Mouse (Mus musculus) urinary bladder, postnatal 36 days (tissue): ENCODE data around the gene Asap3.

ENCODE experiments used
- DNase-seq, 2 experiments: peaks; one replicate each; pipeline ENCODE4 v3.0.0; 2022; ENCODE audit warnings: low spot score in 2 of 2, mixed read lengths in 1 of 2

Asap3 gene

DNA sequence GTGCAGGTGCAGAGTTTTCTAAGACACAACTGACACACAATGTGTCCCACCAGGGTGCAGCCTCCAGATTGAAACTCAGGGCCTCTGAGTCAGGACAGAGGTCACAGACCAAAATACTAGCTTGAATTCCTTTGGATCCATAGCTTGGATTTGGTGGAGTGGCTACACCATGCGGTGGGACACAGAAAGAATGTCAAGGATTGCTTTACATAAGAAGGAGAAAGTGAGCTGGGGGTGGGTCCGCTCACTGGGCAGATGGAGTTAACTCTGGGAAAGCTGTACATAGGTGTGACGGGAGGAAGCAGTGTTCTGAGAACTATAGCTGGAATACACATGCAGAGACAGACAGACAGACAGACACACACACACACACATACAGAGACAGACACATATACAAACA, 53.8 kb downstream of the Asap3 start:
- no peak for DNase-seq

DNA sequence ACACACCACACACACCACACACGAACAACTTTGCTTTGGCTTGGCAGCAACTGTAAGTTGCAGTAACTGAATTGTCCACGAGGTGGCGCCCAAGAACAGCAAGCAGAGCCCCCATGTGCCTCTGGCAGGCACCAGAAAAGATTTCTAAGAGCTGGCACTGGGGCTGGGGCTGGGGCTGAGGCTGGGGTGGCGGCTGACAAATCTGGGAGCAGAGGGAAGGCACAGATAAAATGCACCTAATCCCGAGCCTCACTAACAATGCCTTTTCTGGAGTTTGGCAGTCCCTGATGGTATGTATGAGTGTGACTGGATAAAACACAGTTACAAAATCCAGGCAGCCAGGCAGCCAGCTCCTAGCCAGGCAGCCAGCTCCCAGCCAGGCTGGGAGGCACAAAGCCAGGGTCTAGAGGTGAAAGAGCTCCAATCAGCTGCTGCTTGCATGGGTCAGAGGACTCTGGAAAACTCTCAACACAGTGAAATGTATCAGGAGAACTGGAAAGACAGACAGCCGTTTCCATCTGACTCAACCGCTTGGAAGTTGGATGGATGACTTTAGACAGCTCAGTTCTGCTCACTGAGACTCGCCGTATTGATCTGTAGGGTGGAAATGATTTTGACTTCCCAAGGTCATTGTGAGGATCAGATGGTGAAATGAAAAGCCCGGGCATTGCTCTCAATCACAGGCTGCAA, 54.5 kb downstream of the Asap3 start:
- peak; percentile 61 to 76 for DNase-seq

DNA sequence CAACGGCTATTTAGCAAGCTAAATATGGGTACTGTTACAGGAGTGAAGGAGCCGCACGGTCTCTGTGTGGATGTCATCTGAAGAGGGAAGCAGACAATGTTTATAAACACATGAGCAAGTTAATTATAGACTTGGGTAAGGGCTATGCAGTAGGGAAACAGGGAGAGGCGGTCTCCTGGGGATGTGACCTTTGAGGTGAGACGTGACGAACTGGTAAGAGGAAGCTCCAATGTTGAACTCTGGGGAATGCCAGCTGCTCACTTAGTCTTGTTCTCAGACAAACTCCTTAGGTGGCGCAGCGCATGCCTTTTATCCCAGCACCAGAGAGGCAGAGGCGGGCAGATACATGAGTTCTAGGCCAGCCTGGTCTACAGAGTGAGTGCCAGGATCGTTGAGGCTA, 55.7 kb downstream of the Asap3 start:
- no peak for DNase-seq

DNA sequence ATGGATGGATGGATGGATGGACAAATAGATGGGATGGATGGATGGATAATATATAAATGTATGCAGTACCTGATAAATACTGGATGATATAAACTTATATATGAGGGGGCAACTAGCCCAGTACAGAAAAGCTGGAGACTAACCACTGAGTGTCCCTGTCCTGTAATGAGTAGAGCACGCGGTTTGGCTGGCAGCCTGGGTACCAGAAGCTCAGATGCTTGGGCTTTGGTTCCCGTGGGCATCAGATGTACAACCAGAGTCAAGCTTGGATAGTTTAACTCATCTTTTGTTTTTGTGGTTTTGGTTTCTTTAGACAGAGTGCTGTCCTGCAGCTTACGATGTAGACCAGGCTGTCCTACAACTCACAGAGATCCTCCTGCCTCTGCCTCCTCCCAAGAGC, 57.4 kb downstream of the Asap3 start:
- DNase-seq = no peak

DNA sequence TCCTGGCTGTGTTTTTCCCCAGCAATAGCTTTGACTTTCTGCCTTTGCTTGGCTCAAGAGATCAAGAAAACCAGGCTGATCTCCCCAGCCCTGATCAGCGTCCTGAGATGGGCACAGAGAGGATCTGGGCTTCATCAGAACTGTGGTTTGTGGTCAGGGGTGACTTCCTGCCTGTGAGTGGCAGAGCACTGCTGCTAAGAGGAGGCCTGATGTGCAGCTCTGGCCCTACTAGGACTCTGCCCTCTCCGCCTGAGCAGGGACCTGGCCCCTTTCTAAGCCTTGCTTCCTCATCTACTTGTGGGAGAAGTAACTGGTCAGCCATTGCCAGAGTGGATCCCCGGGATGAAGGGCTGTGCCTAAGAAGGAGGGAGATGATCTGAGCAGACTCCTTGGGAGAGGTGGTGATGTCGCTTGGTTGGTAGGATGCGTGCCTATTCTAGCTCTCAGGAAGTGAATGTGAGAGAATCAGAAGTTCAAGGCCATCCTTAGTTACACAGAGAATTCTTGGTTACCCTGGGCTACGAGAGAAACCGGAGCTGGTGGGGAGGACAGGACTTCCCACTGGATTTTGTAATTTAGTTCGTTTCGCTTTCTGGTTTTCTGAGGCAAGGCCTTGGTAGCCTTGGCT, 60.7 kb downstream of the Asap3 start:
- no peak for DNase-seq

DNA sequence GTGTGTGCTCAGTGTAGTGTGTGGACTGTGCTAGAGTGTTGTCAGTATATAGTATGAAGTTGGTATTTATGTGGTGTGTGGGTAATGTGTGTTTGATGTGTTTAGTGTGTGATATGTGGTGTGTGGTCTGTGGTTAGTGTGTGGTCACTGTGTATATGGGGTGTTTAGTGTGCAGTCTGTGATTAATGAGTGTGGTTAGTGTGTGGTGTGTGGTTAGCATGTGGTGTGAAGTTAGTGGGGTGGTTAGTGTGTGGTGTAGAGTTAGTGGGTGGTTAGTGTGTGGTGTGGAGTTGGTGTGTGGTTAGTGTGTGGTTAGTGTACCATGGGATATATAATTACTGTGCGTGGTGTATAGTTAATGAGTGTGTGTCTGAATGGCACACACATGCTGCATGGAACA, 62.7 kb downstream of the Asap3 start:
- no peak for DNase-seq

DNA sequence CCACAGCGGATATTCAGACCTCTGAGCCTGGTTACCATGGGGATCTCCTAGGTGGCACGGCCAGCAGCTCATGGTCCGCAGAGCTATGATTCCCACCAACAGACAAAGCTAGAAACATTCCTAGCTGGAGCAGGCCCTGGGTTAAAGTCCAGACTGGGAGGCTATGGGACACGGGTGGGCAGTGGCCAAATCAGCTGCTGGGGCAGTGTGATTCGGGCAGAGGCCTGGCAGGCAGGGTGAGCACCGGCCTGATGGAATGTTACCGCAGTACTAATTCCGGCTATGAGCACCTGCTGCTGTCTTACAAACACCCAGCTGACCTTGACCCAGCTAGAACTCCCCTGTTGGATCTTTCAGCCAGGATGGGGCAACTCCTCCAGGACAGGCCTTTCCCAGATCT, 64.5 kb downstream of the Asap3 start:
- DNase-seq = no peak

DNA sequence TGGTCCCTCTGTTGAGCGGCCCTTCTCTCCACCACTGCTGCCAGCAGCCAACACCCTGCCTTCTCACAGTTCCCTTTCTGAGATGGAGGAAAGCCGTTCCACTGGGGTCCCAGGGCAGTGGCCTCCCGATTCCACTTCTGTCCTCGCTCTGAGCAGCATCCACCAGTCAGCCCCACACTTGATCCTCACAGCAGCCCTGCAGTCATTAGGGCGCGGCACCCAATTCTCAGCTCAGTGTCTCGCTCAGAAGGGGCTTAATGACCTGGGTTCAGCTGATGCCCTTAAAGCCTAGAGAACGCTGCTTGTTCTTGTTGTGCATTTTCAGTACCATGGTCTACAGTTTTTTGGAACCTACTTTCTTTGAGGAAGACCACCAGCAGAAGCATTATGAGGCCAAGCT, 74.9 kb downstream of the Asap3 start:
- no peak for DNase-seq

DNA sequence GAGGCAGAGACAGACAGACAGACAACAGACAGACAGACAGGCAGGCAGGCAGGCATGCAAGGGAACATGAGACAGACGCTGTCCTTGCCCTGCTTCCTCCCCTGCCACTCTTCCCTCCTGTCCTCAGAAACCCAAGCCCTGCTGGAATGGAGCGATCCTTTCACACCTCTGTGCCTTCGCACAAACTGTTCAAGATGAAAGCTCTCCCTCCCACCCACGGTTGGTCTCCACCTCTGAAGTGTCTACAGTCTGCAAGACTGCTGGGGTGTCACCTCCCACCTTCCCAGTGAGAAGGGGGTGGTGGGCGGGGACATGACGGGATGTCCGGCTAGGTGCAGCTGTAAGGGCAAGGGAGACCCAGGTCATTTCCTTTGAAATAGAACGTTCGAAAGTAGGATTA, 75.4 kb downstream of the Asap3 start:
- no peak for DNase-seq

DNA sequence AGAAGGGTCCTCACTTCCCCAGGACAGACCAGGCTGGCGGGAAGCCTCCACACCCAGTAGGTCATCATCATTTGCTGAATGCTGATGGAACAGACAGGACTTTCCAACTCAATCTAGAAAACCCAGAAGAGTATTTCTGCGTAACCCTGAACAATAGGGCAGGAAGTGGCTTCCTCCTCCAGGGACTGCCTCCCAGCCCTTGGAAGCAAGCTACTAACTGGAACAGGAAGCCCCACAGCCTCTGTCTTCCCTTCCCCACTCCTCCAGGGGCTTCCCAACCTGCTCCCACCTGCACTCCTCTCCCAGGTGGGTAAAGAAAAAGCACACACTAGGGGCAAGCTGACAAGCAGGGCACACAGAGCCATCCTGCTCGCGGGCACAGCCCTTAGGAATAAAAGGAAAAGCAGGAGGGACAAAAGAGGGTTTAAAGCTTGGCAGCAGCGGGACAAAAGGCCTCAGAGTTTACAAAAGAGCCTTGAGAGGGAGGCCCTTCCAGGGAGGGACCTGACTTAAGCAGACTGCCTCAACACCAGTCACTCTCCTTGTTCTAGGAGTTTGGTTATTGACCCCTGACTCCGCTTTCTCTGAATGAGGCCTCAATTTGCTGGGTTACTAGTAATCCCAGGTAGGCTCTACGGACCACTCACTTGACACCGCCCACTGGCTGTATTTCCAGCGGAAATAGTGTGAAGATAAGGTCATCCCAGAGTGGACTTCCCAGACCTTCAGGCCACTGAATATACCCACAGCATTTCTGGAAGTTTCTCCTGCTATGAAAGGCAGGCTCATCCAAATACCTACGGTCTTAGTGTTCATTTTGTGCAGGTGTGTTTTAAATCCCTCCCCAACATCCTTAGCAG, 76.7 kb downstream of the Asap3 start:
- no peak for DNase-seq

DNA sequence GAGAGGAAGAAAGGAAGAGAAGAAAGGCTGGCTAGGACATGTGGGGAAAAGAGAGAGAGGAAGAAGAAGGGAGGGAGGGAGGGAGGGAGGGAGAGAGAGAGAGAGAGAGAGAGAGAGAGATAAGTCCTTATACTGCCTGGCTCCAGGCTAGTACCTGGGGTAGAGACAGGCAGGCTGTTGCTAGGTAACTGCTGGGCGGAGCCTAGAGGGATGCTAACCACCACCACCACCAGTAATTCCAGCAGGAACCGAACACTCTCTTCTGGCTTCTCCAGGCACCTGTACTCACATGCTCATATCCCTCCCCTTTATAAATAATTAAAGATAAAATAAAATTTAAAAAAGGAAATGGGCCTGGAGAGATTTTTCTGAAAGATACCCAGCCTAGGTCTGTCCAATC, 77.6 kb downstream of the Asap3 start:
- DNase-seq = no peak

DNA sequence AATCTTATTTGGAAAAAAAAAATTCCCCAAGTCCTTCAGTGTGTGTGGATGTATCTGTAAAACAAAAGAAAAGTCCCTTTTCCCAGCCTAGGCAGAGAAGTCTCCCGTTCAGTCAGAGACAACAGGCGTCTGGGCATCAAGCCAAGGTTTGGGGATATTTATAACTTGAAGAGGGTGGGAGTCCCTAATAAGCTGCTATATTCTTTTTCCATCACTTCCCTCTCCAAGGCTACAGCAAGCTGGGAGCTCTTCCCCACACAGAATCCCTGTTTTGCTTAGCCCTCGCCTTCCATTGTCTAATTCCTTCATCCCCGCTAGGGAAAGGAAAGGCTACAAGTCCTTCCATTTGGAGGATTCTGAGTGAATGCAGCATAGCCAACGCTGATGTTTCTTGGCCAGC, 78.3 kb downstream of the Asap3 start, which contains the start of gene Zfp46:
TSS of gene Zfp46 (plus strand) at position 229 of the 400 bp plus-strand sequence.
- DNase-seq = peak in 1 of 2 experiments; percentile 59

DNA sequence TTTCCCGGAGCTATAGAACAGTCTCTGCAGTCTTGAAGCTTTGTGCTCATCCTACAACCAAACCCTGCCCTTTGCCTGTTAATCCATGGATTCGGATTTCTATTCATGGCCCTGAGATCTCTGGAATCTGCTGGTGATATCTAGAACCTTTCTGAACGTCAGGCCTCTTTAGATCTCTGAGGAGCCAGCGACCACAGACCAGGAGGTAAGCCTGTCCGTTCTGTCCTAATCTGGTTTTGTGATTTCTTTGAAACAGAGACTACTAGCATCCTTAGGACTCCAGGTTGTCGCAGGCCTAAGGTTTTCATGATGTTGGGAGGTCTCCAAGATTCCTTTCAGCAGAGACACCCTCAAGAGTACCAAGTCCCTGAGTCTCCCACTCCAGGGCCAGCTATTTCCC, 78.7 kb downstream of the Asap3 start:
- no peak for DNase-seq

DNA sequence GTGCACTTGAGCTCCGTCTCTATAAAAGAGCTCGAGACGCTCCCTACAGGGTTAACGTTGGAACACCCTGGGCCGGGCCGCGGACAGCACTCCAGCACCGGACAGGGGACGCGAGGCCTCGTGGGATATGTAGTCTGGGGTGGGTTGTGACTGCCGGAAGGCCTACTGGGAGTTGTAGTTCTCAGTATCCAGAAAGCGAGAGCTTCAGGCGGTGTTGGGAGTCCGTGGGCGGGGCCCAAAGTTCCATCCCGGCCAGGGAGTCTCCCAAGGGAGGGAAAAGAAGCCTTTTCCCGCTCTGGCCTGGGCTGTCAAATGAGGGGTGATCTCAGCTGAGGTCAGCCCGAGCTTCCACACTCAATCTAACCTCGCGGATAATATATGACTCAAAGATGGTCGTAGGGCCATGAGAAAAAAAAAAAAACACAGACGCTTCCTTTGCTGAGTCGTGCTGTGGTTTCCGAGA, 79.2 kb downstream of the Asap3 start:
- DNase-seq = peak; percentile 88 to 96

DNA sequence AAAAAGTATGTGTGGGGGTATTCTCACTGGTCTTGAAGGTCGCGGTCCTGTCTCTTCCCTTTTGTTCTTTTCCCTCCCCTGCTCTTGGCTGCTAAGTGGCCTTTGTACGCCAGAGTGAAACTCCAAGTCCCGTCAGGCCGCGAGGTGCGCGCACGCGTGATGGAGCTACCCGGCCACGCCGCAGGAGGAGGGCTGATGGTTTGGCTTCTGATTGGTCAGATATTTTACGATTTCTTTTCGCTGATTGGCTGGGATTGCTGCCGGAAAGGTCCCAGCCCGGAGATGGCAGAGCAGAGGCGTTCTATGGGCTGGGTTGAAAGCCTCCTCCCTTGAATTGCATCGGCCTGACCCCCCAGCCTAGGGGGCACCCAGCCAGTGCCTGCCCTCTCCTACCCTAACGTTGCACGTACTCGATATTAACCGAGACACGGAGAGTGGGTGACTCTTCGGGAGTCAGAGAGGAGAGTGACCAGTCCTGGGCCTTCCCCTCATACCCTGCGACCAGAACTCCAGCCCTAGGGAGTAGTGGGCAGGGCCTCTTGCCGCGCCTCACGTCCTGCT, 79.7 kb downstream of the Asap3 start:
- peak; percentile 92 to 96 for DNase-seq

DNA sequence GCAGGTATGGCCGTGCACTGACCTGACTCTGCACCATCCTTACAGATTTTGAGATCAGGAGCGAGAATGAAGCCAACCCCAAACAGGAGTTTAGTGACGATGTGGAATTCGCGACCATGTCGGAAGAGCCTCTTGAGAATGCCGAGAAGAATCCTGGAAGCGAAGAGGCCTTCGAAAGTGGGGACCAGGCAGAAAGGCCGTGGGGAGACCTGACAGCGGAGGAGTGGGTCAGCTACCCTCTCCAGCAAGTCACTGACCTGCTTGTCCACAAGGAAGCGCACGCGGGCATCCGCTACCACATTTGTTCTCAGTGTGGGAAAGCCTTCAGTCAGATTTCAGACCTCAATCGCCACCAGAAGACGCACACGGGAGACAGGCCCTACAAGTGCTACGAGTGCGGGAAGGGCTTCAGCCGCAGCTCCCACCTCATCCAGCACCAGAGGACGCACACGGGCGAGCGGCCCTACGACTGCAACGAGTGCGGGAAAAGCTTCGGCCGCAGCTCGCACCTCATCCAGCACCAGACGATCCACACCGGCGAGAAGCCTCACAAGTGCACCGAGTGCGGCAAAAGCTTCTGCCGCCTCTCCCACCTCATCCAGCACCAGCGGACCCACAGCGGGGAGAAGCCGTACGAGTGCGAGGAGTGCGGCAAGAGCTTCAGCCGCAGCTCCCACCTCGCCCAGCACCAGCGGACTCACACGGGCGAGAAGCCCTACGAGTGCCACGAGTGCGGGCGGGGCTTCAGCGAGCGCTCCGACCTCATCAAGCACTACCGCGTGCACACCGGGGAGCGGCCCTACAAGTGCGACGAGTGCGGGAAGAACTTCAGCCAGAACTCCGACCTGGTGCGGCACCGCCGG, 84.0 kb downstream of the Asap3 start:
- no peak for DNase-seq

DNA sequence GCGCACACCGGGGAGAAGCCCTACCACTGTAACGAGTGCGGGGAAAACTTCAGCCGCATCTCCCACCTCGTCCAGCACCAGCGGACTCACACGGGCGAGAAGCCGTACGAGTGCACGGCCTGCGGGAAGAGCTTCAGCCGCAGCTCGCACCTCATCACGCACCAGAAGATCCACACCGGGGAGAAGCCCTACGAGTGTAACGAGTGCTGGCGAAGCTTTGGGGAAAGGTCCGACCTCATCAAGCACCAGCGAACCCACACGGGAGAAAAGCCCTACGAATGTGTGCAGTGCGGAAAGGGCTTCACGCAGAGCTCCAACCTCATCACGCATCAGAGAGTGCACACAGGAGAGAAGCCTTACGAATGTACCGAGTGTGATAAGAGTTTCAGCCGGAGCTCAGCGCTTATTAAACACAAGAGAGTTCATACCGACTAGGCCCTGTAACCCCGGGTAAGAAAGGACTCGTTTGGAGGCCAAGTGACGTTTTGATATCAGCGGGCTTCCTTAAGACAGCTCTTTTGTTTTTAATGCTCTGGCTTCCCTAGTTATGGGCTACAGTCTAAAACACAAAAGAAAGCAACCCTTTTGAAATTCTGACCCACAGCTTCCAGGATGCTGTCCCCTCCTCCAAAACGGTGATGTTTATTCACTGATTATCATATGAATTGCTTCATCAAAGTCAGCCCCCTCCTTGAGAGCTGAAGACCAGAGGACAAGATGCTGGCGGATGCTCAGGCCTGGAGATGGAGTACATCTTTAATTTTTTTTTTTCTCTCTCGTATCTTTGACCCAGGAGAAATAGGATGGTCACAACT, 84.8 kb downstream of the Asap3 start:
- DNase-seq = no peak

DNA sequence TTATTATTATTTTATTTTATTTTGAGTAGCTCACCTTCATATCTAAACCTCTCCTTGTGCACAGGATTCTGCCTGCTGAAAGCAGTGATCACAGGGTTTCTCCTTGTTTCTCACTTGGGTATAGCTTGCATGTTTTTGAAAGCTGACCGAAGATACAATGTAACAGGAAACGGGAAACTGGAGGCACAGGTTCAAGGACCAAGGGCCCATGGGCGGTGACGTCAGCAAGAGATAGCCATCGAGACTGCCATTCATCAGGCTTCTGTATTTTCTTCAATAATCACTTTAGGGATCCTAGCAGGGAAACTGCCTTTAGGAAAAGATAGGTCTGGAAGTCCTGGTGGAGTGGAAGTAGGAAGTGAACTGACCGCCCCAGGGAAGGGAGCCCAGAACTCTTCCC, 85.5 kb downstream of the Asap3 start:
- no peak for DNase-seq
